Mouse (Mus musculus) common myeloid progenitor, adult 5-6 weeks (primary cell): ENCODE measurements around the gene Tbc1d20. TPM values are rescaled to one million over a fixed set of nuclear protein-coding genes. Genes with fewer than 3 reads are reported as not detected.

Experiments
- ATAC-seq: replicated peaks from 2 replicates; pipeline ENCODE4 v1.8.0; 2016; ENCODE audit warnings: low read depth, mild to moderate bottlenecking, moderate TSS enrichment, inconsistent platforms; ENCODE audit not compliant: poor library complexity, severe bottlenecking
- total RNA-seq: library from RNA; stranded (forward); fragments of 200-1000, 187-1606 nt; gene quantifications from 2 replicates; pipeline ENCODE4 v1.2.3, GENCODE M21; 2017

Tbc1d20 gene
- total RNA-seq, 1 experiment from 2014 or later: 17.1 TPM

GRCm38 (mm10) chr2:152324842-152325241 is 31.2 kb downstream of the Tbc1d20 start:
- ATAC-seq: no peak

DNA sequence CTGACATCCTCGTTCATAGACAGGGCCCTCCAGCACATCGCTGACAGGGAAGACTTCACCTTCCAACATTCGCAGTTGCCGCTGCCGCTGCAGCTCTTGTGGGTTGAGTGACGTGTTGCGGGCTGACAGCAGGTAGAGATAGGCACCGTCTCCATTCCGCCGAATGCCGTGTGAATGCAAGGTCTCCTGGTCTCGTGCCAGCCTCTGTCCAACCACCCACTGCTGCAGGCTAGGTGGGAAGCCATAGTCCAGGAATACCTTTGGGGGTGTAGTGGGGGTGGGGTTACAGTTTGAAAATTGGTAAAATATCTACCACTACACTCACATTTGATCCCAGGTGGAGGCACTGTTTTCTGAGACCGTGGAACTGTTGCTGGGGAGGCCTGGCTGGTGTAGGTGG is 32.5 kb downstream of the Tbc1d20 start:
- no peak for ATAC-seq

- no peak for ATAC-seq
Measured at GRCm38 (mm10) chr2:152326654-152327053, 33.0 kb downstream of the Tbc1d20 start.

GRCm38 (mm10) chr2:152327980-152328379 is 34.4 kb downstream of the Tbc1d20 start:
- ATAC-seq: no peak

GRCm38 (mm10) chr2:152330858-152331423 is 37.3 kb downstream of the Tbc1d20 start:
- ATAC-seq: no peak

GRCm38 (mm10) chr2:152332101-152332825 is 38.6 kb downstream of the Tbc1d20 start, which contains the start of gene Rbck1:
Gene Rbck1, minus strand, starts transcription at chr2:152332653.
- peak; percentile 83 for ATAC-seq

DNA sequence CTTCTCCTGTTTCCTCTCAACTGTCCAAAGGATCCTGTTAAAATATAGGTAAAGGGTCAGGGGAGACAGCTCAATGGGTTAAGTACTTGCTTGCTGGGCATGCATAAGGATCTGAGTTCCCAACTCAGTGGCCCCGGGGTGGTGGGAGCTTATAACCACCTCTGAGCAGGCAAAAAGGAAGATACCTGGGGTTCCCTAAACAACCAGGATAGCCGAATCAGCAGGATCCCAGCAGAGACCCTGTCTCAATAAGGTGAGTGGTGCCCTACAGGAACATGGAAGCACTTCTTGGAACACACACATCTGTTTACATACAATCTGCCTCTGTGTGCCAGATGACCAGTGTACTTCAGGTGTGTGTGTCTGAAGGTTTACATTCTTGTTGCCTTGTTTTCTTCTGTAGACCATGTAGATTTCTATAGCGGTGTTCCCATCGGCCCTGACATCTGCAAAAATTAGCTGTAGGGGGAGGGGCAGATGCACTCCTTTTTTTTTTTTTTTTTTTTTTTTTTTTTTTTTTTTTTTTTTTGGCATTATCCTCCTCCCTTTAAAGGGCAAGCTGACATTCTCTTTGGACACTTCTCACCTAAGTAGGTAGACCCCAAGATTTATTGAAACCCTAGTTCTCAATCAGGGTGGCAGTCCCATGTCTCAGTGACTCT is 39.8 kb downstream of the Tbc1d20 start:
- ATAC-seq: no peak

GRCm38 (mm10) chr2:152335289-152335820 is 41.7 kb downstream of the Tbc1d20 start:
- no peak; the same call in 1 of the 2 replicates for ATAC-seq

- ATAC-seq: no peak
Measured at GRCm38 (mm10) chr2:152336856-152337255, 43.2 kb downstream of the Tbc1d20 start.

DNA sequence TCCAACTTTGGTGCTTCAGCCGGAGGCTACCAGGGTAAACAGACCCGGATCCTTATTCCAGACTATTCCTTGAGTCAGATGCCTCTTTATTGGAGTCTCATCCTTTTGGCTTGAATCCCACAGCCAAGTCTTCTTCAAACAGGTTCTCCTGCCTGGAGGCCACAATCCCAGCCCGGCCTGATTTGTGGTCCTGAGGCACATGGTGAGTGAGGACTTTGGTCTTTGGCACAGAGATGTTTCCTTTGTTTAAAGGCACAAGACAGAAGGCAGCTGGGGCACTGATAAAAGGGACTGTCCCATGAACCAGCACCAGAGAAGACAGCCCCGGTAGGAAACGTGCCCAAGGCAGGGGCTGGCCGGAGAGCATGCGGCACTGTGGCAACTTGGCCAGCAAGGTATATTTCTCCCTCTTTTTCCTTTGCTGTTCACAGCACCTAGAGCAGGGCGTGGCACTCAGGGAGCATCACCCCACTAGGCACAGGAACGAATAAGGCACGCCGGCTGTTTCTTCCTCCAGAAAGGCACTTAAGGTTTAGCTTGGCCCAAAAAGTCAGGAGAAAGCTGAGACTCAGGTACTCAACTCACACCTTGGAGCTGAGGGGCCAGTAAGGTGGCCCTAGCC is 44.1 kb downstream of the Tbc1d20 start:
- ATAC-seq: no peak

DNA sequence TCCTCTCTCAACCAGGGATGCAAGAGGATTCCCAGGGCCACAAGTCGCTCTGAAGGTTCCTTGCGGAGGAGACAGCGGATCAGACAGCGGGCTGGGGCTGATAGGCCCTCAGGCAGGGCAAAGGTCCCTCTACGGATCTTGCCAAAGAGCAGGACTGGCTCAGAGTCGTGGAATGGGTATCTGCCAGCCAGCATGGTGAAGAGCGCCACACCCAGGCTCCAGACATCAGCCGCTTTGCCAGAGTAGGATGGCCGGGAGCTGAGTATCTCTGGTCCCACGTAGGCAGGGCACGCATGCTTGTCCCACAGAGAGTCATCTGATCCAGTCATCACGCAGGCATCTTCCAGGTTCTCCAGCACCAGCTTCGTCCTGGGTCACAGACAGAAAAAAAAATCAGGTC is 44.7 kb downstream of the Tbc1d20 start:
- no peak for ATAC-seq

GRCm38 (mm10) chr2:152339631-152340179 is 46.1 kb downstream of the Tbc1d20 start:
- no peak for ATAC-seq

GRCm38 (mm10) chr2:152343329-152344213 is 49.9 kb downstream of the Tbc1d20 start, which contains the start of gene Trib3:
Gene Trib3, minus strand, starts transcription at chr2:152344032.
- ATAC-seq: peak; percentile 78

GRCm38 (mm10) chr2:152344361-152344760 is 50.7 kb downstream of the Tbc1d20 start:
- ATAC-seq: no peak

DNA sequence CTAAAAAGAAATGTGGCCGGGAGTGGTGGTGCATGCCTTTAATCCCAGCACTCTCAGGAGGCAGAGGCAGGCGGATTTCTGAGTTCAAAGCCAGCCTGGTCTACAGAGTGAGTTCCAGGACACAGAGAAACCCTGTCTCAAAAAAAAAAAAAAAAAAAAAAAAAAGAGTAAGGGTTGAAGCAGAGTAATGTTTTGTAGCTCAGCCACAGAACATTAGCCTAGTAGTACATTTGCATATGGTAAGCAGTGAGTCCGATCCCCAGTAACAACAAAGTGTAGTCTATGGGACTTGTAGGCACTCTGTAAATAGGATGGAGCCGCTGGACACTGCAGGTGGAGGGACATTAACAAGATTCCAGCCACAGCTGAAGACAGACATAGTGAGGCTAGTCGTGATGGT is 51.3 kb downstream of the Tbc1d20 start:
- ATAC-seq: no peak

DNA sequence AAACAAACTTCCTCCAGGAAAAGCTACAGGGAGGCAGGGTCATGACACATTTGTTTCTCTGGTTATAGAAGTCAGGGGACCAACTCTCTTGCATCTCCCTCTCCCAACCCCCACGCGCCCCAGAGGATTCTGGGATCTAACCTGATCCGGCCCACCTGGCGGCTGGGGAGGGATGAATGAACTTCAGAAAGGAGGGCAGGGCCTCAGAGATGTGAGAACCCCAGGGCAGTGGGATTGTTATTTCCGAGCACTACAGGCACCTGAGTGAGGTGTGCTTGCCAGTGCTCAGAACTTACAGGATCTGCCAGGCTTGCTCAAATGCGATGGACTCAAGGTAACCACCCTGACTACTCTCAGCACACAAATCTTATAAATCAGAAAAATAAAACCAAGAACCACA is 51.8 kb downstream of the Tbc1d20 start:
- no peak for ATAC-seq

- peak; percentile 42 for ATAC-seq
Measured at GRCm38 (mm10) chr2:152346776-152347465, 53.3 kb downstream of the Tbc1d20 start.

GRCm38 (mm10) chr2:152347722-152348121 is 54.1 kb downstream of the Tbc1d20 start:
- ATAC-seq: no peak

- no peak for ATAC-seq
Measured at GRCm38 (mm10) chr2:152349205-152349604, 55.6 kb downstream of the Tbc1d20 start.
